Mouse (Mus musculus): ENCODE results near the gene Plscr3. TPM values are rescaled to one million over a fixed set of nuclear protein-coding genes. Genes with fewer than 3 reads are reported as not detected.

Gene Plscr3
- polyA plus RNA-seq, 1 experiment: 41.3 TPM

DNA sequence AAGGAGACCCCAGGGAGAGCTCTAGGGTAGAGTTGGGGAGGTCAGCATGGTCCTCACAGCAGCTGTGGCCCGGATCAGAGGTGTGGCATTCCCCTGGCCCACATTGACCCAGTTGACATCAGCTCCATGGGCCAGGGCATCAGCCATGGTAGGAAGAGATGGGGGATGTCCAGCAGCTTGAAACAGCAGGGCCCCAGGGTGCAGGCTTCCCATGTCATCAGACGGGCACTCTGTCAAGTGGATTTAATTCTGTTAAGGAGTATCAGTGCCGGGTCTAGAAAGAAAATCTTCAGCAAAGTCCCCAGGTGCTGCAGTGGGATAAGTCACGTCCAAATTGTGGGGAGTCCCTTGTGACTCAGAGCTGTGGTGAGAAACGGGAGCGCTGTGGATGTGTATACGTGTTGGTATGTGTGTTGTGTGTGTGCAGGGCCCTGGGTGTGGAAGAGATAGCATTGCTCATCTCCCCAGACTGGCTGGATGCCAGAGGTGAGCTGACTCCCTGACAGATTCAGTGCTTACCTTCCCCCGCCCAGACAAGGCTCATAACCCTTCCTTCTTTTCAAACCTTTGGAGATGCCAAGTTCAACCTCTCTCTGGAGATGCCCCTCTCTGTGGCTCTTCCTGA lies 37.5 kb downstream of the Plscr3 start:
- Histone ChIP-seq H3K36me3 (replicated peaks; ENCODE audit: low read length) (peaks cover 59% of the 10 kb centered on the region), H3K4me1 (peaks cover 56% of the 10 kb centered on the region), H3K27me3 (replicated peaks) (no peaks in the 10 kb centered on the region), H3K9me3 (no peaks in the 10 kb centered on the region), H3K4me3 (replicated peaks) (no peak overlapping the region)
- no peak for TF ChIP-seq FLI1 (IDR thresholded peaks at IDR 0.05; ENCODE audit: low read length)
- TF ChIP-seq GATA1 (IDR thresholded peaks at IDR 0.05; ENCODE audit: borderline replicate concordance, low read length): no peak

DNA sequence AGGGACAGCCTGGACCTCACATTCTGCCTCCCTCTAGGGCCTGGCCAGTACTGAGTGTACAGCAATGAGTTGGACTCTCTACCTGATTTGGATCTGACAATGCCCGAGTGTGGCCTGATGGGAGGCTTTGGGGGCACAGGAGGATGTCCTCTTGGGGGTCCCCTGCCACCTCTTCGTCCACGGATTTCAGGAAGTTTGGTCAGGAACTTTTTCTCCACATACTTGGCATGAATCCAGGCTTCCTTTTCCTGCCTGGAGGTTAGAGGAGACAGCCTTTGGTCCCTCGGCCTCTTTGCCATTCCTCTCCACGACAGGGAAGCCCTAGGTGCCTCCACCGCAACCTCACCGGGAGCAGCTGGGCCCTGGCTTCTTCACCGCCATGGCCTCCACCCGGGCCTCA lies 38.1 kb downstream of the Plscr3 start:
- Histone ChIP-seq H3K4me3 (replicated peaks) (no peak overlapping the region), H3K27me3 (replicated peaks) (no peaks in the 10 kb centered on the region), H3K4me1 (peaks cover 51% of the 10 kb centered on the region), H3K9me3 (no peaks in the 10 kb centered on the region), H3K36me3 (replicated peaks; ENCODE audit: low read length) (peaks cover 63% of the 10 kb centered on the region)
- TF ChIP-seq FLI1 (IDR thresholded peaks at IDR 0.05; ENCODE audit: low read length) (no peak), GATA1 (IDR thresholded peaks at IDR 0.05; ENCODE audit: borderline replicate concordance, low read length) (no peak)

DNA sequence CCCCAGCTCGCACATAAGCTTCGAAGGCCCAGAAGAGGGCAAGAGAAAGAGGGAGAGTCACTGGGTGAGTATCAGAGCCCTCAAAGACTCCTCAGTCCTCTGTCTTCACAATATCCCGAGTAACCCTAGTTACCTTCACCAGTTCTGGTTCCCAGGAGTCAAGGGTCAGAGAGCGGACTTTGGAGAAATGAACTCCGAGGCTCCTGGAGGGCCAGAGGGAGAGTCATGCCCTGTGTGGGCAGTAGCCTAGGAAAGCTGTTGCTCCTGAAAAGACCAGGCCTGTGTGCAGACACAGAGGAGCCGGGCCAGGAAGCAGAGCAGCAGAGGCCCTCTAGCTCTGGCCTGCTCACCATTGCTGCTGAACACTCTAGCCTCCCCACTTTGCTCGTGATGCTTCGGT lies 38.5 kb downstream of the Plscr3 start:
- Histone ChIP-seq H3K27me3 (replicated peaks) (no peaks in the 10 kb centered on the region), H3K4me3 (replicated peaks) (no peak overlapping the region), H3K36me3 (replicated peaks; ENCODE audit: low read length) (peaks cover 66% of the 10 kb centered on the region), H3K9me3 (no peaks in the 10 kb centered on the region), H3K4me1 (peaks cover 51% of the 10 kb centered on the region)
- TF ChIP-seq FLI1 (IDR thresholded peaks at IDR 0.05; ENCODE audit: low read length): no peak
- TF ChIP-seq GATA1 (IDR thresholded peaks at IDR 0.05; ENCODE audit: borderline replicate concordance, low read length): no peak

DNA sequence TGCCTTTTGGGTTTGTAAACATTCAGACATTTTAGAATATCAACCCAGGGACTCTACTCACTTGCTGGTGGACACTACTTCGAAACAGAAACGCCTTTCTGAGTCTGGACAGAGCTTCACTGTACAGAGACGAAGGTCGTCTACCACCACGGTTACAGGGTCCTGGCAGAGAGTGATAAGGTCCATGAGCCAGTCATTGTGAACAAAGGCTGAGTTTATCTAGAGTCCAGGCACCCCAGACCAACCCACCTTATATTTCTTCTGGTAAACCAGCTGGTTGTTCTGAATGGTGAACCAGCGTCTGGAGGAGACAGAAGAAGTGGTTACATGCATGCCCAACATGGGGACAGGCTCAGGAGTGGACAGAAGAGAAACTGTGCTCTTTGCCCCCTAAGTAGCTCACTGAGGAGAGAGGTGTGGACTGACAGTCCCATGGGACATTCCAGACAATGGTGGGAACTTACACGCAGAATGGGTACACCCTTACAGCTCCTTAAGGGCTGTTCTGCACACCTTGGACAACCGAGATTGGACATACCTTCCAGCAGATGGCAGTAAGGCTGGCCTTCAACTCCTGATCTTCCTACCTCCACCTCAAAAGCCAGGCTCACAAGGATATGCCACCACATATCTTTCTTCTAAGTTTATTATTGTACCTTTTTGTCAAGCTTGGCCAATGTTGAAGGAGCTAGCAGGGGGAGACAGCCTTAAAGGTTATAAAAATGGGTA lies 40.9 kb downstream of the Plscr3 start:
- no peak for TF ChIP-seq GATA1 (IDR thresholded peaks at IDR 0.05; ENCODE audit: borderline replicate concordance, low read length)
- TF ChIP-seq FLI1 (IDR thresholded peaks at IDR 0.05; ENCODE audit: low read length): no peak
- no peaks in the 10 kb centered on the region for H3K27me3 ChIP-seq (replicated peaks)
- H3K4me1 ChIP-seq: peaks cover 49% of the 10 kb centered on the region
- H3K4me3 ChIP-seq (replicated peaks): no peak overlapping the region
- H3K36me3 ChIP-seq (replicated peaks; ENCODE audit: low read length): peaks cover 79% of the 10 kb centered on the region
- H3K9me3 ChIP-seq: no peaks in the 10 kb centered on the region

DNA sequence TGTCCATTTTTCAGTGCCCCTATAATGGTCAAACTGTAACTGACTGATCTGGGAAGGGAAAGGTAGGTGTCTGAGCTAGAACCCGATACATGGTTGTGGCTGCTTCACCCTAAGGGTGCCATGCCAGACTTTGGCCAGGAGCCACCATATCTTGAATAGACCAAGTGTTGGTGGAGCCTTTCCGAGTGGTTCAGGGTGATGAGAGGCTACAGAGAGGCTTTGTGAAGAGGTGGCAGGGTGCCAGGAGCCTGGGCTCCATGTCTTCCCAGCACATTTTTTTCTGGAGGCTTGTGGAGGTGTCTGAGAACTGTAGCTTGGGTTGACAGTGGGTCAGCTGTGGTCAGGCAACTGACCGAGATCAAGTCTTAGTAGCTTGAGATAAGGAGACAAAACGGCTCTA lies 45.3 kb downstream of the Plscr3 start:
- no peak for TF ChIP-seq GATA1 (IDR thresholded peaks at IDR 0.05; ENCODE audit: borderline replicate concordance, low read length)
- Histone ChIP-seq H3K4me3 (replicated peaks) (no peak overlapping the region), H3K27me3 (replicated peaks) (no peaks in the 10 kb centered on the region), H3K9me3 (no peaks in the 10 kb centered on the region), H3K4me1 (peaks cover 71% of the 10 kb centered on the region), H3K36me3 (replicated peaks; ENCODE audit: low read length) (peaks cover 41% of the 10 kb centered on the region)

DNA sequence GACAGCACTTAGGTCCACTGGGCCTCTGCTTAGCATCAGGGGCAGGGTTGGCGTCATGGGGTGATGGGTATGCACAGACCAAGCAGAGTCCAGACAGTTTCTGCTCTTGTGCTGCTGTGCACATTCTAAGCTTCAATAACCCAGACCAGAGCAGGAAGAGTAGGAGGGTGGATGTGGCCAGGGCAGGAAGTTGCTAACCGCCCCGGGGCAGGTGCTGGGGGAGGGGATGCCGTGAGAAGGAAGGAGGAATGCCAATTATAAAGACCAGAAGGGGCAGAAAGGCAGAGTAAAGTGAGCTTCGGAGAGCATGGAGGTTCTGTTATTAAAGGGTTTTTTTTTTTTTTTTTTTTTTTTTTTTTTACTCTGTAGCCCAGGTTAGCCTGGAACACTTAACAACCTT lies 48.5 kb downstream of the Plscr3 start:
- no peaks in the 10 kb centered on the region for H3K9me3 ChIP-seq
- peaks cover 12% of the 10 kb centered on the region for H3K36me3 ChIP-seq (replicated peaks; ENCODE audit: low read length)
- H3K4me3 ChIP-seq (replicated peaks): peak overlapping the region; percentile 88
- H3K27me3 ChIP-seq (replicated peaks): no peaks in the 10 kb centered on the region
- no peak for TF ChIP-seq GATA1 (IDR thresholded peaks at IDR 0.05; ENCODE audit: borderline replicate concordance, low read length)
- no peak for TF ChIP-seq FLI1 (IDR thresholded peaks at IDR 0.05; ENCODE audit: low read length)
- H3K4me1 ChIP-seq: peaks cover 78% of the 10 kb centered on the region

DNA sequence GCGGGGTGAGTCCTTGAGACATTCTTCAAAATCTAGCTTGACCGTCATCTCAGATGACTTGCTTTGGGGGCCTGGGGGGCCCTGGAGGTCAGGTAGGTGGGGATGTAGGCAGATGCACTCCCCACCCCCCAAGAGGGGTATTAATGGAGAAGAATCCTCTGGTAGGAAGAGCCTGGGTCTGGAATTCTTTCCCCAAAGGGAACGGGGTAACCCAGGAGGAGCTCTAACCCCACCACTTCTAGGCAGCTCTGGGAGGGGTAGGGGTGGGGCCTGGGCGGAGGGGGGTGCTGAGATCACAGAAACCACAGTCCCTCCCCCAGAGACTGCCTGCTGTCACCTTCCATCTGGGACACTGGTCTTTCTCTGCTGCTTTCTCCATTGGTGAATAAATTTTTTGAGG lies 49.1 kb downstream of the Plscr3 start, which contains the start of gene Acap1:
TSS of gene Acap1 (minus strand) at position 249 of the 400 bp plus-strand sequence.
- Histone ChIP-seq H3K36me3 (replicated peaks; ENCODE audit: low read length) (peaks cover 6% of the 10 kb centered on the region), H3K9me3 (no peaks in the 10 kb centered on the region), H3K4me1 (peaks cover 79% of the 10 kb centered on the region), H3K4me3 (replicated peaks) (peak within 1 kb of the TSS; percentile 88), H3K27me3 (replicated peaks) (no peaks in the 10 kb centered on the region)
- no peak for TF ChIP-seq FLI1 (IDR thresholded peaks at IDR 0.05; ENCODE audit: low read length)
- no peak for TF ChIP-seq GATA1 (IDR thresholded peaks at IDR 0.05; ENCODE audit: borderline replicate concordance, low read length)

DNA sequence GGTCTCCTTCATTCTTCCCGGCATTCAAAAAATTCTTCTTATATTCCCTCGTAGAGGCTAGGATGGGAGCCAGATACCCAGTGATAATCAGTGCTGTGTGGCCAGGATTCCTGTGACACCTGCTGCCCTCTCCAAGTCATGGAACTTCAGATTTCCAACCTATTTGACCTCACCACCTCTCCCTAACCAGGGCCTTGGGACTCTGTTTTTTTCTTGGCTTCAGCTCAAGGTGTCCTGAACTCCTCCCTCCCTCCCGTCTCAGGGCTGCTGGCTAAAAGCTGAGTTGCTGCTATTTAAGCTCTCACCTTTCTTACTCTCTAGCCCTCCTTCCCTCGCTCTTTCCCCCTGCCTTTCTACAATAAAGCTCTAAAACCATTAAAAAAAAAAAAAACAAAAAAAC lies 53.7 kb downstream of the Plscr3 start:
- Histone ChIP-seq H3K36me3 (replicated peaks; ENCODE audit: low read length) (peaks cover 19% of the 10 kb centered on the region), H3K4me3 (replicated peaks) (no peak overlapping the region), H3K4me1 (peaks cover 67% of the 10 kb centered on the region), H3K27me3 (replicated peaks) (no peaks in the 10 kb centered on the region), H3K9me3 (no peaks in the 10 kb centered on the region)
- TF ChIP-seq FLI1 (IDR thresholded peaks at IDR 0.05; ENCODE audit: low read length) (no peak), GATA1 (IDR thresholded peaks at IDR 0.05; ENCODE audit: borderline replicate concordance, low read length) (no peak)

DNA sequence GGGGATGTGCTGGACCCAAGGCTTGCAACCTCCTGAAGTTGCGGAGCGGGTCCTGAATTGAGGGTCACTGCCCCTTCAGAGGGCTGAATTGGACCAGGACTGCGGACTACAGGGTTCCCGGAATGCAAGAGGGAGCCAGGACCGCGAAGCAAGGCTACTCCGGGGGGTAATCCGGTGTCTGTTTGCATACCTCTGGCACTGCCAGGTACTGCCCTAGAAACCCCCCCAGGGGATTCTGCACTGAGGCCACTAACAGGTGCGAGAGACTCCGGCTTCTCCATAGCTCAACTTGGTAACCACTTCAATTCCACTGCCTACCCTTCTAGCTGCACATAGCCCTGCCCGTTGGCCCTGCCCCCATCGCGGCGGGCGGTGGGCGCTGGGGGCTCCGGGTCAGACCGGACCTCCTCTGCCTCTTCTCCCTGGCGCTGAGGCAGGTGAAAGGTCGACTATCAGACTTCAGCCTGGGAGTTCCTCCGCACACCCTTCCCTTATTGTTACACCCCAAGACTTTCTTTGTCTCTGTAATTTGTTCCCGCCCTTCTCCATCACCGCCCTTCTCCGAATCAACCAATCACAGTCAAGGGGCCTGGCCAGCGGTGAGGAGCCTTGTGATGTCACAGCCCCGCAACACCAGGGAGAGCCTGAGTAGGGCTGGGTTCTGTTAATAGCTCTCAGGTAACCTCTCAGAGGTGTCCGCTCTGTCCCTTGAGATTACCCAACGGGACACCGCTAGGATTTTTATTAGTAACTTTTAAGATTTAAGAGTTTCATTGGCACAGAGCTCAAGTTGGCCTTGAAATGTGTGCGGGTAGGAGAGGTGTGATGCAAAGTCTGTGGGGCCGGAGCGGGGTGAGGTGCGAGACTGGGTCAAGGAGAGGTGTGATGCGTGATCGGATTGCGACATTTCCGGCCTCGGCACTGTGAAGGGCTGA lies 54.6 kb downstream of the Plscr3 start, which contains the start of the genes 2810408A11Rik and Neurl4:
TSS of gene 2810408A11Rik (minus strand) at position 517 of the 935 bp plus-strand sequence.
TSS of gene Neurl4 (plus strand) at position 602 of the 935 bp plus-strand sequence.
- Histone ChIP-seq H3K27me3 (replicated peaks) (no peaks in the 10 kb centered on the region), H3K4me3 (replicated peaks) (peak within 1 kb of the TSS; percentile 97), H3K4me1 (peaks cover 58% of the 10 kb centered on the region), H3K9me3 (no peaks in the 10 kb centered on the region), H3K36me3 (replicated peaks; ENCODE audit: low read length) (peaks cover 27% of the 10 kb centered on the region)
- TF ChIP-seq FLI1 (IDR thresholded peaks at IDR 0.05; ENCODE audit: low read length) (no peak), GATA1 (IDR thresholded peaks at IDR 0.05; ENCODE audit: borderline replicate concordance, low read length) (no peak)
